Mouse (Mus musculus) lung, postnatal 4 days (tissue): ENCODE measurements around the gene Gm6377.

Experiments used
- DNase-seq, 2 experiments: peaks; one replicate each; pipeline ENCODE4 v3.0.0; 2021

Gm6377 gene

DNA sequence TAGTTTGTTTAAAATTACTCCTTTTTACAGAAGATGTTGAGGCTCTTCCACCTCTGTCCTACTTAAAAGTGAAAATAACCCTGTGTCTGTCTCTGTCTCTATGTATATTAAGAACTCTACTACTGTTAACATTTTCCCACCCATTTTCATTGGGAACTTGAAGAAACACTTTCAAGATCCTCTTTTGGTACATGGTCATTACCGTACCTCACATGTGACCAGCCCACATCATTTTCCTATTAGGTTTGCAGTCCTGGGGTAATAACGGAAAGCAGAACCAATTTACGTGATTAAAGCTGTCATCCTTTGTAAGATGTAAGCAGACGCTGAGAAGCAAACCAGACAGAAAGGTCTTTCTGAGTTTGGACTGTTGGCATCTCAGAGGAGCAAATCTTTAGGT, at the start of gene Gm6377:
Gm6377 (plus strand) TSS at position 289 of the 400 bp plus-strand sequence.
- DNase-seq: no peak

GRCm38 (mm10) chrX:109147108-109147507, 49.4 kb upstream of the Gm6377 start:
- DNase-seq: no peak

GRCm38 (mm10) chrX:109151228-109151627, 45.3 kb upstream of the Gm6377 start:
- DNase-seq: no peak

DNA sequence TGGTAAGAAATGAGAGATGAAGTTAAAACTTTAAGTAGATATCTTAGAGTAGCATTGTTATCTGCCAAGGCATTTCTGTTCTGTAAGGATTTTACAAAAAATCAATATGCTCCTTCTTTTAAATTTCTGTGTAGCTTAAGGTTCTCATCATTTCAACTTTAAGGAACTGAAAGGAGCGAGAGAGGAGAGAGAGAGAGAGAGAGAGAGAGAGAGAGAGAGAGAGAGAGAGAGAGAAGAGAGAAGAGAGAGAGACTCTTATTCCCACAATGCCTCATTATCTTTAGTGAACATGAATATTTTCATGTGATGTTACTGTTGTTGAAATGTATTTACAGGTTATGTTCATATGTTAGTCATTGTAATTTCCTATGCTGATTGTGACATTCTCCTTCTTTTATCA, 36.2 kb upstream of the Gm6377 start:
- DNase-seq: no peak

- DNase-seq: no peak
Measured at GRCm38 (mm10) chrX:109160901-109161300, 35.7 kb upstream of the Gm6377 start.

DNA sequence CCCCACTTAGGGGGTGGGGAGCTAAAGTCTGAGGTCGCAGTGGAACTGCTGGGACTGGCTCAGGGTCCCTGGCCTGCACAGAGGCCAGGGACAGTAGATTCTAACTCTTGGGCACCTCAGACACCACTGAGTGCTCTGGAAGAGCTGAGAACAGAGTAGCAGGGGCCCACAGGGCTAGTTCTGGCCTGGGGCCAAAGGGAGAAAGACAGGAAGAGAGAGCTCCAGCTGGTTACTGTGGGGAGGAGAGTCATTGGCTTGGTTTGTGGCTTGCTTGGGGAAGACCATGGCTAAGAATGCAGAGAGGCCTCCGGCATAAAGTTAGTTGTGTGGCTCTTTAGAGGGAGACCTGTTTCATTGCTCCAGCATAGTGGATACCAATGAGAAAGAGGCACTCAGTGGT, 21.5 kb upstream of the Gm6377 start:
- peak; percentile 21 to 26 for DNase-seq

DNA sequence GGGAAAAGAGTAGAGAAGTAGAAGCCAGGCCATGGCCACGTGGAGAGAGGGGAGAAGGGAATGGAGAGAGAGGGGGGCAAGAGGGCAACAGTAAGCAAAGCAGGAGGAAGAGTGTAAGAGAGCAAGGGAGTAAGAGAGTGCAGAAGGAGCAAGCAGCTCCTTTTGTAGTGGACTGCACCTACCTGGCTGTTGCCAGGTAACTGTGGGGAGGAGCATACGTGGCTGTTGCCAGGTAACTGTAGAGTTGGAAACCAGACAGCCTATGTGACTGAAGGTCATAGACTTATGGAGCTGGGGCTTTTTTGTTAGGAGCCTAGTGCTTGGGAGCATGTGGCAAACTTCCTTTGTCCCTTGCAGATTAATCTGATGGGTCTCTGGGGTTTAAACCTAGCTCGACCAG, 21.1 kb upstream of the Gm6377 start:
- DNase-seq: no peak

DNA sequence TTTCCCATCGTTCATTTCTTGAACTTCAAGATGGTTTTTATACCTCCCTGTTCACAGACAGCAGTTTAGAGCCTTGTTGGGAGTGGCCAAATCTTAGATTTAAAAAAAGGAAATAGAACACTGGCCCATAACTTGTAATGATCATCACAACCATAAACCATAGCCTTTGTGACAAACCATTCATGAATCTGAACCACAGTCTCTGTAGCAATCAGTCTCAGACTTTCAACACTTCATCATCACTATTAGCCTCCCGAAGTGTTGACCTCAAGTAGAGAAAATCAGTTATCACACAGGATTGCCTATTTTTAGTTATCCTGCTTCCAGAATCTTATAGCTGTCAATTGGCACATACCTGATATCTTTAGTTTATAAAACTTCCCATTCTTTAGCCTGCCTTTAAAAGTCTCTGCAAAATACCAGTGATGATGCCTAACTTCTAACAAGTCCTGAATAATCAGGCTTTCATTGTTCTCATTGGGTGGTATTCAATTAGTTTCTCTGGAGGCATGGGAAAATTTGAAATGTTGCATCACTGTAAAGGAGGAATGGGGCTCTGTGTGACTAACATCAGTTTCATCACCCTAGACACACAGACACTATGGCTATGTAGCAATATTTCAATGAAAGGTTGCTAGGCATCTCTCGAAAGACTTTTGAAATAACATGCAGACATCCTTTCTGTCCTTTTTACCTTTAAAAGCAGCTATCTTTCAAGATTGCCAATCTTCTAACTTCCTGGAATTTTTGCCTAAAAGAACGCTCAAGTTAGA, 11.7 kb upstream of the Gm6377 start:
- DNase-seq: no peak

- DNase-seq: no peak
Measured at GRCm38 (mm10) chrX:109189607-109190006, 6.9 kb upstream of the Gm6377 start.

GRCm38 (mm10) chrX:109190969-109191368, 5.6 kb upstream of the Gm6377 start:
- DNase-seq: peak; percentile 35 to 63

GRCm38 (mm10) chrX:109191436-109191835, 5.1 kb upstream of the Gm6377 start:
- DNase-seq: peak; percentile 25 to 28

GRCm38 (mm10) chrX:109207843-109208242, 11.3 kb downstream of the Gm6377 start:
- DNase-seq: no peak

GRCm38 (mm10) chrX:109228720-109229119, 32.2 kb downstream of the Gm6377 start:
- no peak for DNase-seq

GRCm38 (mm10) chrX:109235383-109236036, 39.0 kb downstream of the Gm6377 start:
- DNase-seq: no peak

- DNase-seq: no peak
Measured at GRCm38 (mm10) chrX:109238163-109238562, 41.6 kb downstream of the Gm6377 start.
